ENCODE assay signal across 10 mouse cellular contexts in the genomic region with DNA sequence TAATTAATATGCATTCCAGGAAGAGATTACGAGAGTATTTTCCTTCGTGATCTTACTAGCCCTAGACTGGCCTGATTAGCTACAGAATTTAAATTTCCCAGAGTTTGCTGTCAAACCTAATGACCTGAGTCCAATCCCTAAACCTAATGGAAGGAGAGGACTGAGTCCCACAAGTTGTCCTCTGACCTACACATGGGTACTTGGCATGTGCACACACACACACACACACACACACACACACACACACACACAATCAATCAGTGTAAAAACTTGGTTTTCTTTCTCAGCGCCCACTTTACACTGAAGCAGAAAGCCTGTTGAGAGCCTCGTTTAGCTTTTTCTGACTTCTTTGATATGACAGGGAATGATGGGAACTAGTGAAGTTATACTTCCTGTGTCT. TPM values are rescaled to one million over a fixed set of nuclear protein-coding genes. Genes with fewer than 3 reads are reported as not detected.
DNase-seq lines count a peak whose midpoint lies in the region; ATAC-seq lines count a peak whose summit lies in the region.
"Had no signal": no experiment of that assay in that cellular context is flagged by ENCODE, and none has a peak within 500 bp of the region (broad histone marks: within the 10 kb centered on the region; RNA-seq: fewer than 3 reads in every experiment).

No protein-coding gene starts in this region.

- no peak for DNase-seq in limb, embryonic 10.5 days (ENCODE audit: low spot score)
- peak; percentile 91 for DNase-seq in midbrain, embryonic 11.5 days (ENCODE audit: low spot score, missing footprints)
- peak; percentile 79 for DNase-seq in retina, postnatal 1 day
- no peak for DNase-seq in right cerebral cortex, adult 2 months (ENCODE audit: low spot score in 2 of 2)
- no peak for DNase-seq in gastrocnemius, adult 8-10 months (ENCODE audit: low spot score in 2 of 2)
- DNase-seq in lung, postnatal 25 days (ENCODE audit: low spot score), result no peak

- no peak overlapping the region for H3K9ac ChIP-seq in limb, embryonic 12.5 days (replicated peaks)
- no peak overlapping the region for H3K9ac ChIP-seq in forebrain, embryonic 16.5 days (replicated peaks; ENCODE audit: low read depth, low read length)
- no peak overlapping the region for H3K9ac ChIP-seq in midbrain, embryonic 11.5 days (ENCODE audit: low read length)
- H3K9ac ChIP-seq: lung, embryonic 14.5 days had no signal

- peaks cover 10% of the 10 kb centered on the region; the same call in 1 of the 2 replicates for H3K9me3 ChIP-seq in limb, embryonic 12.5 days
- no peaks in the 10 kb centered on the region for H3K9me3 ChIP-seq in limb, embryonic 10.5 days (replicated peaks)
- H3K9me3 ChIP-seq in forebrain, embryonic 16.5 days (ENCODE audit: control insufficient read depth, low read length), result no peaks in the 10 kb centered on the region
- peaks cover 3% of the 10 kb centered on the region; the same call in 1 of the 2 replicates for H3K9me3 ChIP-seq in midbrain, embryonic 11.5 days (ENCODE audit: control insufficient read depth, low read length)

- 60% methylated on average over 4 of the region's 4 CpGs for WGBS in limb, embryonic 12.5 days
- WGBS in limb, embryonic 10.5 days, result 81% methylated on average over 4 of the region's 4 CpGs
- 5% methylated on average over 4 of the region's 4 CpGs for WGBS in forebrain, embryonic 16.5 days
- 23% methylated on average over 4 of the region's 4 CpGs for WGBS in midbrain, embryonic 11.5 days

- H3K4me1 ChIP-seq in limb, embryonic 12.5 days (replicated peaks), result peaks cover 9% of the 10 kb centered on the region
- H3K4me1 ChIP-seq in limb, embryonic 10.5 days, result 0 out of 2 replicates have a peak, but pooled peaks cover 6% of the 10 kb centered on the region
- peaks cover 11% of the 10 kb centered on the region for H3K4me1 ChIP-seq in forebrain, embryonic 16.5 days (replicated peaks; ENCODE audit: control insufficient read depth, insufficient read depth, low read length)
- peaks cover 17% of the 10 kb centered on the region for H3K4me1 ChIP-seq in midbrain, embryonic 11.5 days (ENCODE audit: control insufficient read depth, insufficient read depth, low read length)

- ATAC-seq in limb, embryonic 12.5 days (ENCODE audit: insufficient number of reproducible peaks, insufficient read depth, low FRiP score, low TSS enrichment, low read depth), result no peak
- peak; percentile 43 for ATAC-seq in forebrain, embryonic 16.5 days
- peak; percentile 76 for ATAC-seq in midbrain, embryonic 11.5 days (ENCODE audit: low FRiP score)

- H3K4me2 ChIP-seq in limb, embryonic 12.5 days, result no peak overlapping the region
- no peak overlapping the region for H3K4me2 ChIP-seq in forebrain, embryonic 16.5 days (ENCODE audit: low read length)
- no peak overlapping the region for H3K4me2 ChIP-seq in midbrain, embryonic 11.5 days
- H3K4me2 ChIP-seq: lung, embryonic 14.5 days had no signal

- H3K27me3 ChIP-seq in limb, embryonic 12.5 days, result no peaks in the 10 kb centered on the region
- H3K27me3 ChIP-seq in limb, embryonic 10.5 days (ENCODE audit: low read depth, poor library complexity, severe bottlenecking), result no peaks in the 10 kb centered on the region
- no peaks in the 10 kb centered on the region for H3K27me3 ChIP-seq in forebrain, embryonic 16.5 days (replicated peaks; ENCODE audit: control insufficient read depth, insufficient read depth, low read length)
- no peaks in the 10 kb centered on the region for H3K27me3 ChIP-seq in midbrain, embryonic 11.5 days (ENCODE audit: control insufficient read depth, insufficient read depth, low read length)

- no peaks in the 10 kb centered on the region; the same call in 1 of the 2 replicates for H3K36me3 ChIP-seq in limb, embryonic 12.5 days
- H3K36me3 ChIP-seq in limb, embryonic 10.5 days, result peaks cover 12% of the 10 kb centered on the region
- no peaks in the 10 kb centered on the region for H3K36me3 ChIP-seq in forebrain, embryonic 16.5 days (ENCODE audit: control insufficient read depth, insufficient read depth)
- 0 out of 2 replicates have a peak, but pooled peaks cover 2% of the 10 kb centered on the region for H3K36me3 ChIP-seq in midbrain, embryonic 11.5 days (ENCODE audit: control insufficient read depth, insufficient read depth, low read length)

- no peak overlapping the region for H3K4me3 ChIP-seq in limb, embryonic 12.5 days (replicated peaks)
- no peak overlapping the region for H3K4me3 ChIP-seq in limb, embryonic 10.5 days
- no peak overlapping the region for H3K4me3 ChIP-seq in forebrain, embryonic 16.5 days (replicated peaks; ENCODE audit: low read length)
- H3K4me3 ChIP-seq in midbrain, embryonic 11.5 days (ENCODE audit: low read depth, low read length), result no peak overlapping the region
- H3K4me3 ChIP-seq: erythroblast, embryonic 14.5 days had no signal

- H3K27ac ChIP-seq in limb, embryonic 12.5 days, result peak overlapping the region; percentile 66; the same call in 1 of the 2 replicates
- no peak overlapping the region for H3K27ac ChIP-seq in limb, embryonic 10.5 days
- H3K27ac ChIP-seq in forebrain, embryonic 16.5 days (ENCODE audit: low read length), result peak overlapping the region; percentile 63
- peak overlapping the region; percentile 77 for H3K27ac ChIP-seq in midbrain, embryonic 11.5 days (ENCODE audit: low read depth, low read length)

RNA-seq across cellular contexts. Expression of a gene that starts 41.1 kb away (rescaled TPM):
- 108 and 115 TPM in 2 replicates for polyA plus RNA-seq in limb, embryonic 12.5 days (2016; fragmentation: Nextera tagmentation; extraction: Ambion mirVana)
- 73.2 and 85.5 TPM in 2 replicates for polyA plus RNA-seq in limb, embryonic 10.5 days (2016; fragmentation: Nextera tagmentation; extraction: Ambion mirVana)
- polyA plus RNA-seq in forebrain, embryonic 16.5 days (2015; fragmentation: Nextera tagmentation; extraction: Ambion mirVana), result 152 and 160 TPM in 2 replicates
- 109 and 111 TPM in 2 replicates for polyA plus RNA-seq in midbrain, embryonic 11.5 days (2014; fragmentation: Nextera tagmentation; extraction: Ambion mirVana)
- total RNA-seq in gastrocnemius, adult 8-10 months (2022), result 10 to 100 TPM; 12.2 to 18.8 (median 14.5) TPM

Comparison
In these comparisons a context has a peak if more than half of its experiments do, and no peak if none do; other contexts are left out.
1. DNase-seq: peak in midbrain, embryonic 11.5 days (single experiment) and retina, postnatal 1 day (single experiment); none in limb, embryonic 10.5 days (single experiment), right cerebral cortex, adult 2 months (0 of 2), gastrocnemius, adult 8-10 months (0 of 2) and lung, postnatal 25 days (single experiment).